Mouse (Mus musculus) embryonic facial prominence, embryonic 14.5 days (tissue): Measurements from ENCODE around the gene Nalcn. TPM values are rescaled to one million over a fixed set of nuclear protein-coding genes. Genes with fewer than 3 reads are reported as not detected.
A peak's percentile ranks its signal among the peaks of the same experiment; 100 is the strongest.
"Not testable (repeated sequence)": the region's sequence is repeated elsewhere in the genome, so short reads cannot be mapped to it uniquely, and the experiment has no call there.

Experiments
- ATAC-seq: fragments of 200-750 bp; cut with Nextera tagmentation; 2 replicates; pipeline ENCODE4 v1.8.0; 2017; ENCODE audit warnings: low read depth, moderate number of reproducible peaks, moderate TSS enrichment
- DNase-seq: peaks from one replicate; pipeline ENCODE4 v3.0.0-alpha.2; 2015; ENCODE audit warnings: low spot score
- H3K27ac ChIP-seq: fragments of 300-500 bp; sonication (generic); replicated peaks from 2 replicates; pipeline ENCODE4 v1.5.1; 2014; ENCODE audit warnings: low read depth, mild to moderate bottlenecking, low read length, moderate library complexity
- H3K27me3 ChIP-seq: fragments of 300-500 bp; sonication (generic); replicated peaks from 2 replicates; pipeline ENCODE4 v1.6.1; 2014; ENCODE audit warnings: low read length; ENCODE audit not compliant: control insufficient read depth, insufficient read depth
- H3K36me3 ChIP-seq: fragments of 300-500 bp; sonication (generic); 2 replicates; pipeline ENCODE4 v1.6.1; 2014; ENCODE audit warnings: low read length, mixed read lengths; ENCODE audit not compliant: control insufficient read depth, insufficient read depth
- H3K4me1 ChIP-seq: fragments of 300-500 bp; sonication (generic); 2 replicates; pipeline ENCODE4 v1.6.1; 2014; ENCODE audit warnings: antibody characterized with exemption, low read length; ENCODE audit not compliant: control insufficient read depth, insufficient read depth
- H3K4me2 ChIP-seq: fragments of 300-500 bp; sonication (generic); 2 replicates; pipeline ENCODE4 v1.6.1; 2014; ENCODE audit warnings: low read depth, mild to moderate bottlenecking, low read length, moderate library complexity, mixed read lengths
- H3K4me3 ChIP-seq: fragments of 300-500 bp; sonication (generic); 2 replicates; pipeline ENCODE4 v1.5.1; 2014; ENCODE audit warnings: low read depth, mild to moderate bottlenecking, low read length
- H3K9ac ChIP-seq: fragments of 300-500 bp; sonication (generic); 2 replicates; pipeline ENCODE4 v1.6.1; 2014; ENCODE audit warnings: low read depth, mild to moderate bottlenecking, low read length, moderate library complexity, mixed read lengths
- H3K9me3 ChIP-seq: fragments of 300-500 bp; sonication (generic); 2 replicates; pipeline ENCODE4 v1.6.1; 2016; ENCODE audit warnings: low read length; ENCODE audit not compliant: control insufficient read depth
- WGBS: fragments of 180-500 bp; shearing (Covaris S2); extraction: QIAGEN DNeasy Blood & Tissue Kit; methylation state at CpG from one replicate; pipeline ENCODE4 v1.1.7; 2014; 5-methylcytosine and 5-hydroxymethylcytosine counted together
- polyA plus RNA-seq: library from polyadenylated mRNA; unstranded; fragments of >200 nt; fragmentation: Nextera tagmentation; extraction: Ambion mirVana; gene quantifications from 2 replicates; pipeline ENCODE4 v1.2.1, GENCODE M21; 2014

Nalcn gene
- 2.2 and 2.6 TPM in 2 replicates for polyA plus RNA-seq

DNA sequence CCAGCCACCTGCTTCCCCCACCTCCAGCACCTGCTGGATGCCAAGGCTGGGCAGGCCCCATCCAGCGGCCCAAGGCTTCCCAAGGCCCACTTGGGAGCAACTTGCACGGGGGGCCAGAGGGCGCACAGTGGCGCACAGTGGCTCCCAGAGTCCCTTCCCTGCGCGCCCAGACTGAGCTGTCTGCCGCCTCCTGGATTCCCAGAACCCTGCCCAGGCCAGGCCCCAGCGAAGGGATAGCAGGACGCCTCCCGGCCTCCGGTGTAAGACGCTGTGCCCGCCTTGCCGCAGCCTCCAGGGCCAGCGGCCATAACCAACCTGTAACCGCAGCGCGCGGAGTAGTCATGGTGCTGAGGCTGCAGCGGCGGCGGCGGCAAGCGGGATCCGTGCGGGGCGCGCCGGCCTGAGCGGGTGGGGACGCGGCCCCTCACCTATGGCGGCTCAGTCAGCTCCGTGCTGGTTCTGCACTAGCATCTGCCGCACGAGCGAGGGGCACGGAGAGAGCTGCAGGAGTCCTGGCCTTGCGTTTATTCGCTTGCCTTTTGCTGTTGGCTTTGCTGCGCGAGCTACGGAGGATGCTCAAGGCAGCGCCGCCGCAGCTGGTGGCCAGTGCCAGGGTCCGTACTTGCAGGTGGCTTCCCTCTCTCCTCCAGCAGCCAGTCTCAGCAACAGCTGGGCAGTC, at the start of gene Nalcn:
Gene Nalcn (minus strand): TSS at position 644 of the 679 bp plus-strand sequence.
- DNase-seq, result peak; percentile 44
- WGBS, result 1% methylated on average over 34 of the region's 47 CpGs
- peak within 1 kb of the TSS; percentile 81 for H3K4me2 ChIP-seq

DNA sequence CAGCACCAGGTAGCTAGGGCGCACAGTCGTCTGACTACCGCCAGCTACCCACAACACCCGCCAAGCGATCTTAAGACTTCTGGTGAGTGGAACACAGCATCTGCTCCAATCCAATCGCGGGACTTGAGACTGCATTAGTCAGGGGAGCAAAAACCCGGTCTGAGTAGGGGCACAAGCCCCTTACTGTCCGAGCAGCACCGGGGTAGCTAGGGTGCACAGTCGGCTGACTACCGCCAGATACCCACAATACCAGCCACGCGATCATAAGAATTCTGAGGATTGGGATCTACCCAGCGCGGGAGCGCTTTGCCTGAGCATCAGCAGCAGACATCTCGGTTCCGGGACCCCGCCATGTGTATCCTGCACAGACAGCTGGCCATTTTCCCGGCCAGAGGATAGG, 44.1 kb upstream of the Nalcn start:
- not testable (repeated sequence) for H3K36me3 ChIP-seq, H3K9me3 ChIP-seq, H3K9ac ChIP-seq, H3K4me3 ChIP-seq, H3K27me3 ChIP-seq, H3K4me1 ChIP-seq, H3K27ac ChIP-seq, ATAC-seq, H3K4me2 ChIP-seq, DNase-seq
- WGBS, result 83% methylated on average over 21 of the region's 21 CpGs

More for the DNA sequence above, at the start of gene Nalcn:
- Histone ChIP-seq H3K9ac (peak within 1 kb of the TSS; percentile 64), H3K9me3 (no peaks in the 10 kb centered on the region), H3K27me3 (peaks cover 18% of the 10 kb centered on the region), H3K27ac (no peak within 1 kb of the TSS), H3K4me3 (peak within 1 kb of the TSS; percentile 51), H3K36me3 (no peaks in the 10 kb centered on the region), H3K4me1 (no peaks in the 10 kb centered on the region)
- peak; percentile 82 for ATAC-seq

GRCm38 (mm10) chr14:123664451-123664850, 37.5 kb upstream of the Nalcn start:
- H3K4me2 ChIP-seq, result no peak overlapping the region
- no peak overlapping the region for H3K27ac ChIP-seq
- H3K27me3 ChIP-seq, result no peaks in the 10 kb centered on the region
- H3K4me3 ChIP-seq, result no peak overlapping the region
- H3K9me3 ChIP-seq, result no peaks in the 10 kb centered on the region
- DNase-seq (no peak), ATAC-seq (no peak)
- H3K36me3 ChIP-seq, result no peaks in the 10 kb centered on the region
- H3K9ac ChIP-seq, result no peak overlapping the region
- peaks cover 11% of the 10 kb centered on the region for H3K4me1 ChIP-seq

- no peak overlapping the region for H3K27ac ChIP-seq
- ATAC-seq (no peak), DNase-seq (no peak)
- H3K9ac ChIP-seq, result no peak overlapping the region
- no peaks in the 10 kb centered on the region for H3K36me3 ChIP-seq
- no peaks in the 10 kb centered on the region for H3K27me3 ChIP-seq
- H3K4me2 ChIP-seq, result no peak overlapping the region
- H3K4me3 ChIP-seq, result no peak overlapping the region
- H3K4me1 ChIP-seq, result peaks cover 11% of the 10 kb centered on the region
- H3K9me3 ChIP-seq, result no peaks in the 10 kb centered on the region
Measured at GRCm38 (mm10) chr14:123663206-123663605, 36.3 kb upstream of the Nalcn start.

DNA sequence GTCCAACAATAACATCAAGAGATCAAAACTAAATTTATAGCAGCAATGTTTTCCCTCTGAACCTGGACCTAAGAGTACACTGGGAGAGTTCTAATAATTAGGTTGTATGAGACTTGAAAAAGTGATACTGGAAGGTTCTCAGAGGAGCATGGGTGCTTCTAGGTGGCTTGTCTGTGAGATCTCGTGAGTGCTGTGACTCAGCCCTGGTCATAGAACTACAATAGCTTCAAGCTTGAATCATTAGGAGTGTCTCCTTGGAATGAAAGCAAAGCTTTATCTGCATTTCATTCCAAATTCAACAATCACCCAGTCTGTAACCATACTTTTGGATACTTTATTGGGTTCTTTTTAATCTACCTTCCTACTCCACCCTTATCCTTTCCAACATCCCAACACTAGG, 35.4 kb upstream of the Nalcn start:
- DNase-seq (no peak), ATAC-seq (no peak)
- 78% methylated on average over 1 of the region's 1 CpGs for WGBS
- no peak overlapping the region for H3K9ac ChIP-seq
- no peak overlapping the region for H3K4me3 ChIP-seq
- no peaks in the 10 kb centered on the region for H3K27me3 ChIP-seq
- no peak overlapping the region for H3K4me2 ChIP-seq
- no peaks in the 10 kb centered on the region for H3K36me3 ChIP-seq
- H3K27ac ChIP-seq, result no peak overlapping the region
- peaks cover 11% of the 10 kb centered on the region for H3K4me1 ChIP-seq
- H3K9me3 ChIP-seq, result no peaks in the 10 kb centered on the region

GRCm38 (mm10) chr14:123661091-123661491, 34.1 kb upstream of the Nalcn start:
- Histone ChIP-seq H3K4me2 (peak overlapping the region; percentile 31), H3K36me3 (no peaks in the 10 kb centered on the region), H3K27ac (no peak overlapping the region), H3K9ac (no peak overlapping the region), H3K9me3 (no peaks in the 10 kb centered on the region), H3K4me3 (no peak overlapping the region), H3K4me1 (peaks cover 11% of the 10 kb centered on the region), H3K27me3 (no peaks in the 10 kb centered on the region)
- peak; percentile 82 for ATAC-seq
- DNase-seq, result peak; percentile 65
- WGBS, result 18% methylated on average over 20 of the region's 20 CpGs

DNA sequence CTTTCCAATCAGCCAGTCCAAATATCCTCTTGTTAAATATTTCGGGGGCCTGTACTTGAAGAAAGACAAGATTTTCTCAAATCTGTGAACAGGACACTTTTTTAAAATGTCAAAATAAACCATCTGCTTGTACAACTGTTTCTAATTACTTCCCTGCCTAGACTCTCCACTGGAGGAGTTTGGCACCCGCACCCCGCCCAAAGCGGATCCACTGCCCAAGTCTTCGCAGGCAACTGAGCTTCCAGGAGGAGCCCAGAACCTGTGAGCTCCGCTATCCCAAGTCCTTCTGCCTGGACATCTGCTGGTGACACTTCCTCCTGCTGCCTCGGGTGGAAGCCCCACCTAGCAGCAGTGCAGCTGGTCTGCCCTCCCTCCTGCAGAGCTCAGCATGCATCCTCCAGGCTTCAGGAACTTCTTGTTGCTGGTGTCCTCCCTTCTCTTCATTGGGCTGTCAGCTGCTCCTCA, 33.0 kb upstream of the Nalcn start, which contains the start of gene Itgbl1:
Gene Itgbl1 (plus strand): TSS at position 51 of the 465 bp plus-strand sequence.
- no peak within 1 kb of the TSS; the same call in 1 of the 2 replicates for H3K27ac ChIP-seq
- H3K9ac ChIP-seq, result no peak within 1 kb of the TSS
- no peak within 1 kb of the TSS; the same call in 1 of the 2 replicates for H3K4me3 ChIP-seq
- H3K4me1 ChIP-seq, result peaks cover 11% of the 10 kb centered on the region
- no peaks in the 10 kb centered on the region for H3K36me3 ChIP-seq
- peak within 1 kb of the TSS; percentile 27 for H3K4me2 ChIP-seq
- H3K9me3 ChIP-seq, result no peaks in the 10 kb centered on the region
- 14% methylated on average over 7 of the region's 7 CpGs for WGBS
- H3K27me3 ChIP-seq, result no peaks in the 10 kb centered on the region
- ATAC-seq (0 out of 2 replicates have a peak, but pooled peaks have one; percentile 33), DNase-seq (peak; percentile 44)

DNA sequence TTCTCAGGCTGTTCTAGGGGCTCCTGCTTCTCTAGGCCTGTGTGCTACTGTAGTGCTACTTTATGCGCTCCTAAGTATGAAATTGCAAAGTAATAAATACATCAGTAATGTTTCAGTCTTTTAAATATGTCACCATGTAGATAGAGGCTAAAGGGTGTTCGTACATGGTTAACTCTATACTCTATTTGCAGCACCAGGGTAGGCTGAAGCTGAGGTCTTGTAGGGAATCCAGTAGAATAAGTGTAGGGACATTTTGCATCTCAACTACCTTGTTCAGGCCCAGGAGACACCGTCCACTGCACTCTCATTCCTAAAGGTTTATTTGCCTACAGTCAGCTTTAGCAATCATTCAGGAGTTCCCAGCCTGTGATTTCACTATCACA, 227 bp upstream of the Nalcn start:
- ATAC-seq (no peak), DNase-seq (no peak)
- peak overlapping the region; percentile 81 for H3K4me2 ChIP-seq
- 52% methylated on average over 3 of the region's 3 CpGs for WGBS
- H3K4me3 ChIP-seq, result peak overlapping the region; percentile 51
- no peaks in the 10 kb centered on the region for H3K4me1 ChIP-seq
- no peak overlapping the region for H3K27ac ChIP-seq
- H3K9ac ChIP-seq, result no peak overlapping the region
- no peaks in the 10 kb centered on the region for H3K36me3 ChIP-seq
- H3K27me3 ChIP-seq, result peaks cover 18% of the 10 kb centered on the region
- no peaks in the 10 kb centered on the region for H3K9me3 ChIP-seq

DNA sequence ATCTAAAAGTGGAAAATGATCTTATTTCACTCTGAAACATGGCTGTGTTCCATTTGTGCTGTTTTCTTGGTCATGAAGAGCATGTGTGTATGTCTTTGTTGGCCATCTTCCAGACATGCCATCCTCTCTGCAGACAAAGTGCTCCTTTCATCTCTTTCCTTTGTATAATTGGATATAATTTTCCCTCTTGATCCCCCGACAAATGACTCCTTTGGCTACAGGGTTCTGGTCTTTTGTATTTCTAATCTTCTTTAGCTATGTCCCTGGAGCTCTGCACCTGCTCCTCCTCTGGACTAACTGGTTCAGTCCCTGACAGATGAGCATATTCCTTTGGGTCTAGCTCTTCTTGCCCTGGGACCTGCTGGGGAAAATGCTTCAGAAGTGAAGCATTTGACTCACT, 4.0 kb downstream of the Nalcn start:
- H3K27ac ChIP-seq, result no peak overlapping the region
- ATAC-seq (peak; percentile 78), DNase-seq (peak; percentile 86)
- H3K4me2 ChIP-seq, result no peak overlapping the region
- no peak overlapping the region for H3K4me3 ChIP-seq
- H3K27me3 ChIP-seq, result peaks cover 18% of the 10 kb centered on the region
- 10% methylated on average over 1 of the region's 1 CpGs for WGBS
- H3K4me1 ChIP-seq, result no peaks in the 10 kb centered on the region
- no peaks in the 10 kb centered on the region for H3K9me3 ChIP-seq
- H3K9ac ChIP-seq, result no peak overlapping the region
- no peaks in the 10 kb centered on the region for H3K36me3 ChIP-seq
